Mouse (Mus musculus): ENCODE data around the gene Anln. TPM values are rescaled to one million over a fixed set of nuclear protein-coding genes. Genes with fewer than 3 reads are reported as not detected.

Gene Anln
- total RNA-seq, 4 experiments from 2014 or later = 23.7 to 32.9 (median 29.4) TPM

DNA sequence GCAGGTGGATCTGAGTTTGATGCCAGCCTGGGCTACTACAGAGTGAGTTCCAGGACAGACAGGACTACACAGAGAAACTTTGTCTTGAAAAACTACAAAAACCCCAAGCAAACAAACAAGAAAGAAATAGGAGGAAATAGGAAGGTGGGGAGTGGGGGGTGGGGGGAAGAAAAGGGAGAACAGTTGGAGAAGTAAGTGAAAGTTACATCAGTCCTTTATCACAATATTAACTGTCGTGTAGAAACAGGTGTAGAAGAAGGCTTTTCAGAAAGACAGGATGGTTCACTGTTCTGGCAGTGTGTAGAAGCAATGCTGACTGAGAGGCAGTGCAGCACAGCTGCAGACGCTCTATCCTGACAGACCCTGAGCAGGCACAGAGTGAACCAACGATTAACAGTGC lies 14.0 kb upstream of the Anln start:
- no peak for DNase-seq (ENCODE audit: low spot score in 2 of 2)

DNA sequence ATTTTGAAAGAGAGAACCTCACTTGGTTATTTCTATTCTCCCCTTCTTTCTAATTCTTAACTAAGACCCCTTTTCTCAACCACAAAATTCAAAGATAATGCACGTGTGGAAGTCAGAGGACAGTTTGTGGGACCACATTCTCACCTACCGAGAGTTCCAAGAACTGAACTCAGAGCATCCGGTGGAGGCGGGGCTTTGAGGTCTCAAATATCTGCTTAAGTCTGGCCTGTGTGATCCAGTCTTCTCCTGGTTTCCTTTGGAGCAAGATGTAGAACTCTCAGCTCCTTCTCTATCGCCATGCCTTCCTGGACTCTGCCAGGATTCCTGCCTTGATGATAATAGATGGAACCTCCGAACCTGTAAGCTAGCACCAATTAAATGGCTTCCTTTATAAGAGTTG lies 13.0 kb upstream of the Anln start:
- DNase-seq (ENCODE audit: low spot score in 2 of 2) = no peak

DNA sequence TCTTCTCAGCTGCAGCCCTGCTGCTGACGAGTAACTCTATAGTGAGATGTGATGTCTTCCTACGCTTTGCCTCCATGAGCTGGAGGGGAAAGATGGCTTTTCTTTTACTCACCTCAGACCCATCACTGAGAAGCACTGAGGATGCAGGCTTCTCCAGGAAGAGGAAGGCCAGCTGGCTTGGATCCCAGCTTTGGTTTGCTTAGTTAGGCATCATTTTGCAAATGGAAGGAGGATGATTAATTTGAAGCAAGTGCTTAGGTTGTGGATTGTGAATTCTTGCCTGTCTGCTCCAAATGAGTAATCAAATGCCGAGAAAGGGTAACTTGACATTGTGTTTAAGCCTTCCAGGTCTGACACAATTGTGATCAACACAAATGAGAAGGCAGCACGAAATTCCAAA lies 10.0 kb upstream of the Anln start:
- DNase-seq (ENCODE audit: low spot score in 2 of 2) = no peak

DNA sequence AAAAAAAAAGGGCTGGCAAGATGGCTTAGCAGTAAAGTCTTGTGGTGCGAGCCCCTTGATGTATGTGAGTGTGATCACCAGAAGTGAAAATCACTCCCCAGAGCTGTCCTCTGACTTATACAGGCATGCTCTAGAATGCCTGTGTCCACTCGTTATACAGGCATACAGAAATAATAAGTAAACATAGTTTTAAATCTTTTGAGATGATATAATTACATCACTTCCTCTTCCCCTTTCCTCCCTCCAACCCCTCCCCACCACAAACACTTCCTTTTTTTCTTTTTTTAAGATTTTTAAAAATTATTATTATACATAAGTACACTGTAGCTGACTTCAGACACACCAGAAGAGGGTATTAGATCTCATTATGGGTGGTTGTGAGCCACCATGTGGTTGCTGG lies 5.7 kb upstream of the Anln start:
- no peak for DNase-seq (ENCODE audit: low spot score in 2 of 2)

DNA sequence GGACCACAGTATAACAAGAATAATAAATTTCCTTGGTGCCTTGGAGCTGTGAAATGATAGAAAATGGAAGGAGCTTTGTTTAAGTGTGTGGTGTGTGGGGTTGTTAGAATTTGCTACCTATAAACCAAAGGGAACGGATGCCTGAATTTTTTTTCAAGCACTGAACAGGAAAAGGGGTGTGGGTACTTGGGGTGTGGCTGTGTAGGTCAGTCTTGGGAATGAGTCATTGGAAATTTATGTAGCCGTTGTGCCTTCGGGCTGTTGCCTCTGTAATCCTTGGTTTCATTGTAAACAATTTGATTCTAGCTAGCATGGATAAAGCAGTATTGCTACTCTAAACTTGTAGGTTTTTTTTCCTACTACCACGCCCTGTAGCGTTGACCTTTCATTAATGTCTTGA lies 1.4 kb upstream of the Anln start:
- DNase-seq (ENCODE audit: low spot score in 2 of 2) = no peak

DNA sequence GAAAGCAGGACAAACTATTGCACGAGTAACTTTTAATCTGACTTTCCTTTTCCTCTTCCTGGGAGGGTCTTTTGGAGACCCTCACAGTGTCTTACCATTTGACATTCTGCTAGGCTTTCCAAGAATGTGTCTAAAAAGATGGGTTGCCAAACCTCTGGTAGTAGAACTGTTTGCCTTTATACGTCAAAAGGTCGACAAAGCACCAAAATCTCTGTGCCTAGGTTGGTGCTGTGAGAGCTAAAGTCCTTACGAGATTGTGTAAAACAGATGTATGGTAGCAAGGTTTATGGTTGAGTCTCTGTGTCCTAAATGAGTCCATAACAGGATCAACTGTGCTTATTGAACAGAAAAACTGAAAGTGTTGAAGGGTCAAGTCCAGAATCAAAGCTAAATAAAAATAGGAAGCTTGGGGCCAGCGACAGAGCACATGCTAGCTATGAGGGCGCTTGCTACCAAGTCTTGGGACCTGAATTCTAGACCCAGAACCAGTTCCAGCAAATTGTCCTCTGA lies 803 bp upstream of the Anln start:
- no peak for DNase-seq (ENCODE audit: low spot score in 2 of 2)

DNA sequence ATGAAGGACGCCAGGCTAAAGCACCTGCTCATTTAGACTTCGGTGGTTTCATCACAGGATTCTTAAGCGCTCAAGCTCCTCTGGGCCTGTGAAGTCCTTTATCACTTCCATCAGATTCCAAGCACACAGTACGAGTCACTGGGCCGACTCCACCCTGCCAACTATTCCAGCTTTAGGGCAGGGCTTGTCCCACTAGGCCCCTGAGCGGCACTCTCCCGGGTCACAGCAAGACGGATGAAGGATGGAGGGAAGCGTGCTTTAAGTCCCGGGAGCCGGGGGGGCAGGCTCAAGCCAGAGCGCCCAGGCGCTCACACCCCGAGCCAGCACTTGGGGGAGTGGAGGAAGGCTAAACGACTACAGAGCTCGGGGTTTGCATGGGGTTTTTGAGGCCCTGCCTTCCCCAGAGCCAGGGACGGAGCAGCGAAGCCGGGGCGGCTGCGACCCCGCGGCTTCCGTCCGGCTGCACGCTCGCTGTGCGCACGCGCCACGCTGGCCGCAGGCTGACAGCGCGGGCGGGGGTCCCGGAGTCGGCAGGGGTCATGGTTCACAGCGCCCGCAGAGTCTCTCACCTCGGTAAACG lies 497 bp downstream of the Anln start:
- DNase-seq (ENCODE audit: low spot score in 2 of 2) = no peak

DNA sequence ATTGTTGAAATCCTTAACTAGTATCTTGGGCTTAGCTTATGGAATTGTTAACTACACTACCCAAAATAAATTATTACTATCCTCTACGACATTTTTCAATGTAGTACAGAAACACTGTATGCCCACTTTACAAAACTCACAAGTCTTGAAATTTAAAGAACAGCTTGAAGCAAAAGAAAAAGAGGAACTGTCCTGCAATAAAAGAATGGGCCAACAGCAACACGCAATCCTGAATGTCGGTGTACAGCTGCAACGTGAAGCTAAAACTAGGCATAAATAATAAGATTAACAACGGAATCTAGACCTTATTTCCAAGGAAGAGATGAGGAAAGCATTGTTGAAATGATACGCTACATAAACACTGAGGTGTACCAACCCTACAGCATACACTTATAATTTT lies 1.1 kb downstream of the Anln start:
- no peak for DNase-seq (ENCODE audit: low spot score in 2 of 2)

DNA sequence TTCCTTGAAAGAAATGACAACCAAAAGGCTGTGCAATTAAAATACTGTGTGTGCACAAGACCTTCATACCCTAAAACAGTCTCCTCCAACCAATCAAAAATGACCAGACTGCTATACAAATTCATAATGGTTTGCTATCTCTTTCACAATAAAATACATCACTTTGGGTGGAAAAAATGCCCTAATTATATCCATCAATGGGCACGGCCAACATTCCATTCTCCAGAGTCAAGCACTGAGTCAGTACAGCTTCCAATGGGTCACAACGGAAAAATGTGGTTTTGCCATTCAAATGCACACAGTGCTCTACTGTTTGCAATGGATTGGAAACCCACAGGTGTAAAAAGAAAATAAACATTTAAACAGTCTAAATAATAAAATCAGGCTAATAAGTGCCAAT lies 3.1 kb downstream of the Anln start:
- DNase-seq (ENCODE audit: low spot score in 2 of 2) = no peak

DNA sequence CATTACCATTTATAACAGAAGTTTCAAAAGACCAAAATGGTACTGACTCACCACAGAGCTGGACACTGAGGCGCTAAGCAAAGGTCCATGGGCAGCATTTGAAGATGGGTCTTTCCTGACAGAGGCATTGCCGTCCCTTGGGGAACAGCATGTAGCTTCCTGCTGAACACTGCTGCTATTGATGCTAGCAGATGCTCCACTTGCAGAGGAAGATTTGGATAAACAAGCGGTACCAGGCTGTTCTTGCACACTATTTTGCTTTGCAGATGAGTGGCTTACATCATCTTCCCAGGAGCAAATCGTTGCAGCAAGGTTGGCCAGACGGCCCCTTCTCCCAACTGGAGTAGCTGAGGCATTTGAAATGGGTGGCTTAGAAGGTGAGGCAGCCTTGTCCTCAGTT lies 12.9 kb downstream of the Anln start:
- peak; percentile 66 for DNase-seq (ENCODE audit: low spot score in 2 of 2)

DNA sequence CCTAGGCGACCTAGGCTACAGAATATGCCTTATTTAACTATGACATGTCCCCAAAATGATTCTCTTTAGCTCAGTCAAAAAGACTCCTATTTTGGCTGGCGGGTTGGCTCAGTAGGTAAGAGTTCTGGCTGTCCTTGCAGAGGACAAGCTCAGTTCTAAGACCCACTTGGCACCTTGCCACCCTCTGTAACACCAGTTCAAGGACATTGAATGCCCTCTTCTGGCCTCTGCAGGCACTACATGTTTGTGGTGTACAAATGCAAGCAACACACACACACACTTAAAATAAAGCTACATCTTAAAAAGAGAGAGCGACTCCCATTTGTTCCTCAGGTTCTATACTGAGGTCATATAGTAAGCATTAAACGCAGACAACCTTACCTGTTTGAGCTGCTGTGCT lies 16.2 kb downstream of the Anln start:
- DNase-seq (ENCODE audit: low spot score in 2 of 2) = peak in 1 of 2 experiments; percentile 10

DNA sequence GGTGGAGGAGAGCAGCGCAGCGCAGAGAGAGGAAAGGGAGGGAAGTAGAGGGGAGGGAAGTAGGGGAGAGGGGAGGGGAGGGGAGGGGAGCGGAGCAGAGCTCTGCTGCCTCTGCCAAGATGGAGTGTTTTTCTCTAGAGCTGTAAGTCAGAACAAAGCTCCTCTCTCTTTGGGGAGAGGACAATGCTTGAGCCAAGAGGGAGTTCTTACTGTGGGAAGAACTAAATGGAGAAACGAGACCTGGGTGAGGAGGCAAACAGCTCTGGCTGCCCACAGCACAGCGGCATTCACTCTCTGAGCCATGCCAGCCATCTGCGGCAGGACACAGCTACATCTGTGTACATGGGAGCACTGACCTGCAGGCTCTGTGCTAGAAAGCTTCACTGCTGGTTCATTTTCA lies 21.0 kb downstream of the Anln start:
- DNase-seq (ENCODE audit: low spot score in 2 of 2) = peak in 1 of 2 experiments; percentile 8

DNA sequence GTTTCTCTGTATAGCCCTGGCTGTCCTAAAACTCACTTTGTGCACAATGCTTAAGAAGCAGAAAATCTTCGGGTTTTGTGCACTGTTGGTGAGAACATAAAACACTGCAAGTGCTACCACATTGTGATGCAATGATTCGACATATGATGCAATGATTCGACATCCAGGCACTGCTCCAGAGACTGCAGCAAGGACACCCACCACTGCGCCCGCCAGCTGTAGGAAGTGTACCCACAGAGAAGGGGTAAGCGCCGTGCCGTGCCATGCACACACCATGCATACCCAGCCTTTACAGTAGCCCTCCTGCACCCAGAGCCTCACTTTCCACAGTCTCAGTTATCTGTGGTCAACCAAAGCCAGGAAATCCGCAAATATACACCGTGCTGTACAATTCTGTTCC lies 22.4 kb downstream of the Anln start:
- DNase-seq (ENCODE audit: low spot score in 2 of 2) = no peak

DNA sequence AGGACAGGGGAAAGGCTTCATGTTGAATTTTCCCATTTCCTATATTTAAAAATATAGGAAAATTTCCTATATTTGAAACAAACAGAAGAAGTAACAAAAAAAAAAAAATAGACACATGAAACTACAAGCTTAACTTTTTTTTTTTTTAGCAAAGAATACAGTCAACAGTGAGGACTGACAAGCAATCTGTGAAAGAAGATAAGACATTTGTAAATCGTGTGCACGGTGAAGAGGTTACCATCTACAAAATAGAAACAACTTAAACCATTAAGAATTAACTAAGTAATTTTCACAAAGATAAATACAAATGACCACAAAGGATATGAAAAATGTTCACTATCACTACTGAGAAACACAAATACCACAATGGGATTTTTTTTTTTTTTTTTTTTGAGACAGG lies 22.8 kb downstream of the Anln start:
- no peak for DNase-seq (ENCODE audit: low spot score in 2 of 2)

DNA sequence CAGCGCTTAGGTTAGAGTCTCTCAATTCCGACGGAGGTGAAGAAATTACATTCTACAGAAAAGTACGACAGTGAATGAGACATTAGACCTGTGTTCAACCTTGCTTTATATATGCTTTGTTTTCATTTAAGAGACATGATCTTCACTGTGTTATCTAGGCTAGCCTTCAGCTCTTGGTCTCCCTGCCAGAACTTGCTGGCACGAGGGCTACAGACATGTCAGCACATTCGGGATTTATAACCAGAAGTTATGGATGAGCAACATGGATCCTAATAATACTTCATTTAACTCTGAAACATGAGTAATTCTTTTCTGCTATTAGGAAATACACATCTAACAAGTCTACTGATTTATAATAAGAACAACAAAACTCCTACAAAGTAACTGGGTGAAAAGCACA lies 28.1 kb downstream of the Anln start:
- DNase-seq (ENCODE audit: low spot score in 2 of 2) = no peak

DNA sequence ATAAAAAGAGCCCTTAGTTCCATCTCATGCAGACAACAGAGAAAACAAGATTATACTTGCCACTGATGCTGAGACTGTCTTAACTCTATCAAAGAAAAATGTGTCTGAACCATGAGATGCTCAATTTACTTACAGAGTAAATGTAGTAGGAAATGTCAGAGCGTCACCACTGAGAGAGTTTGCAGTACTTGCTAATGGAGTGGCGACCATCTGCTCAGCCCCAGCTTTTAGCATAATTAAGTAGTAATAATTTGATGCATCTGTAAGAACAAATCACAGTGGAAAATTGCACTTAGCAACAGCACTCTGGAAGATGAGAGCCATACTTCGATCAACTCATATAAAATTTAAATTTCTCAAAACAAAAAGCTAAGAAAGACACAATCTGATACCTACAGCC lies 33.1 kb downstream of the Anln start:
- DNase-seq (ENCODE audit: low spot score in 2 of 2) = no peak

DNA sequence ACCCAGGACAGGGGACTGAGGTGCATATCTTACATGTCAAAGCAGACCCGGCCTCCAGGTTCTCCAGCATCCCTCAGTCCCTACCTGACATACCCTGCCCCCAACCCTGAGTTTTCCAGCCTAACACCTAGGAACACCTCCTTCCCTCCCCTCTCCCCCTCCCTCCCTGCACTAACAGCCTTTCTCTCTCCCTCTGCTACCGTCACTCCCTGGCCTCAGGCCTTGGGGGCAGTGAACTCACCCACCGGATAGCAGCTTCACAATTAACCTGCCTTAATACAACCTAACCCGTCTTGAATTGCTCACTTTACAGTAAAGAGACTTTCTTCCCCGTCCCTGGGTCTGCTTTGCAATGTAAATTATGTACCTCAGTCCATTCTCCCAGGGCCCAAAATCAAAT lies 35.1 kb downstream of the Anln start:
- no peak for DNase-seq (ENCODE audit: low spot score in 2 of 2)

DNA sequence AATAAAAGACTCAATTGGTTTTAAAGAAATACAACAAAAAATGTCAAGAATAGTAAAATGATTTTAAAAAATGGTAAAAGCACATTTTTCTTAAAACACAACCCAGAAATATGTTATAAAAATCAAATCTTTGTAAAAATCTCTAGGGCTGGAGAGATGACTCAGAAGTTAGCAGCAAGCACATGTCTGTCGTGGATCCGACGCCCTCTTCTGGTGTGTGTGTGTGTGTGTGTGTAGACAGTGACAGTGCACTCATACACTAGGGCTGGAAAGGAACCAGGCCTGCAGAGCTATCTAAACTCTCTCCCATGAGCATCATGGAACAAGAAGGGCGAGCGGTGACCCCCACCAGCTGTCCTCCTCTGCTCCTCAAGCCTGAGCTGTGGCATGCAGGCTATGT lies 35.5 kb downstream of the Anln start:
- DNase-seq (ENCODE audit: low spot score in 2 of 2) = no peak

DNA sequence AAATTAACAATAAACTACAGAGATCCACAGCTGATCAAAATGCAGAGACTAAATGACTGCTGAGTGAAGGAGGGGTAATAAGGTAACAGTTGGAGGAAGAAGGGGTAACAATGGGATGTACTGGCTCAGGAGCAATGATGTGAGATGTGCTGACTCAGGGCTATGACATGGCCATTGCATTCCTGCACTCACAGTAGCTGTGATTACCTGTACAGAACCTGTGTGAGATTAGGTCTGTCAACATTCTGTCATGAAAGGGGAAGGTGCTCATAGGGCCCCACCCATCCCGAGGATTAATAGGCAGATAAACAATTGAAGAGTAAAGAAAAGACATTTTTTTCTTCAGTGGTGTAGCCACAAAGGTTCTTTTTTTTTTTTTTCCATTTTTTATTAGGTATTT lies 48.7 kb downstream of the Anln start:
- no peak for DNase-seq (ENCODE audit: low spot score in 2 of 2)

DNA sequence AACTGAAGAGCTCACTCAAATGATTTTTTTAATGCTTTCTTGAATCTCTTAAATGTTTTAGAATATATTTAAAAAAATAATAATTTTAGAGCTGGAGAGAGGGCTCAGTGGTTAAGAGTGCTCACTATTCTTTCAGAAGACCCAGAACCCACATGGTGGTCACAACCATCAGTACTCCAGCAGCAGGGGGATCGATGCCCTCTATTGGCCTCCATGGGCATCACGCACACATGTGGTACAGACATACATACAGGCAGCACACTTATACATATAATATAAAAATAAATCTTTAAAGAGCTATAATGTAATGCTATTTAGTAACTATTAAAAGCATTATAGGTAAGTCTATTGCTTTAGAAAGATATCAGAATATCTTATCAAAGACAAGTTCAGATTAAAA lies 51.8 kb downstream of the Anln start:
- DNase-seq (ENCODE audit: low spot score in 2 of 2) = no peak

DNA sequence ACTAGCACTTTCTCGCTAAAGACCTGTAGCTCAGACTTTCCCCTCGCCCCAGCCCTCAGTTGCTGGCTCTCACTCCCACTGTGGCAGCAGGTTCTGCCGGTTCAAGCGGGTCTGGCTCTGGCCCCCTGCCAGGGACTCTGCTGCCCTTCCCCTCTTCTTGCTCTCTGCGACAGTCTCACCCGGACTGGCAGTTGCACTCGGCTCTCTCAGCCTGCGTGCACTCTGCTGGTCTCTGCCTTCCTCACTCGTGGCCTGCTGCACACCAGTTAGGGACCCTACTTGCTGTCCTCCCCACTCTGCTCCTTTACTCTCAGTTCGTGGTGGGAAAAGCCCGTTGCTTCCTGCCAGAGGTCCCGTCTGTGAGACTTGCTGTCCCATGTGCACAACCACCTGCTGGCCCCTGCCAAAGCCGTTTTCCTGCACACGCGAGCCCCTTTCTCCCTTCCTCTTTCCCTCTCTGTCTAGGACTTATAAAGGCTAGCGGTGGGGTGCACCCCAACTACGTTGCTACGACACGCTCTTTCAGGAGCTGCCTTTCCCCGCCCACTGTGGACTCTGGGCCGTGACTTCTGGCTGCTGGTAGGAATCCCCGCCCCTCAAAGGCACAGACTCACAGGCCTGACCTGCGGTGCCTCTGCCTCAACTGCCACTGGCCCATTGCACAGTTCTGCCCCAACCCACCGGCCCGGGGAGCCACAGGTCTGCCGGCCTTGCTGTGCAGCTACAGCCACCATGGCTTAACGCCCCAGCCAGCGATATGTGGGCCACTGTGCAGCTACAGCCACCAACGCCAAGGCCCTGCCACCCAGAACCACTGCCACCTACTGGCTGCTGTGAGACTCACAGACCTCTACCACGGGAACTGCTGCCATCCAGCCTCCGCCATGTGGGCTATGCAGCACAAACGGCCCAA lies 61.3 kb downstream of the Anln start:
- peak; percentile 54 to 69 for DNase-seq (ENCODE audit: low spot score in 2 of 2)

DNA sequence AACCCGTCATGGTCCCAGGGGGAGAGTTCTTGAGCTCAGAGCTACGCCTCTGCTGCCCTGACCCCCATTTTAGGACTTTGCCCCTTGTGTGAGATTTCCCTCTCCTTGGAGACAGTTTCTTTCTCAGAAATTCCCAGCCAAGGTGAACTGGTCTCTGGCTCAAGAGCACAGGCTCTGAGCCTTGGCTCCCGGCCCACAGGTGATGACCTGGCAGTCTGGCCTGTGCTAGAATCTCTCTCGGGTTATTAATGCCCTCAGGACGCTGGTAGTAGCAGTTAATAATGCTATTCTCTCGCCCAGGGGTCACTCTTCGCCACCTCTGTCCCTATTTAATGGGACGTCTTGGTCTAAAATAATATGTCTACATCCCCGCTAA lies 61.9 kb downstream of the Anln start:
- DNase-seq (ENCODE audit: low spot score in 2 of 2) = no peak

DNA sequence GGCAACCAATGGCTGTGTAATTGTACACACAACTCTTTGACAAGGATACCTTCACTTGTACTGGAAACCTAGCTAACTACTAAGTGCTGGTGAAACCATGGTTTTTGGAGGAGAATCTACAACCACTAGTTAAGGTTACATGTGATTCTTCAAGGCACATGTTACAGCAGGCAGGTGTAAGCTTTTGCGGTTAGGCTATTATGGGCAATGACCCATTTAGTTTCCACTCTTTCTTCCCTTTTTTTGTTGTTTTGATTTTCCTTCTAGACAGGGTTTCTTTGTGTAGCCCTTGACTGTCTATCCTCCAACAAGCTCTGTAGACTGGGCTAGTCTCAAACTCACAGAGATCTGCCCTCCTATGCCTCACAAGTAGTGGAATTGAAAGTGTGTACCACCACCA lies 64.4 kb downstream of the Anln start:
- no peak for DNase-seq (ENCODE audit: low spot score in 2 of 2)

All from layer of hippocampus, adult 8-10 months (tissue).